Mouse (Mus musculus): ENCODE data around the gene Mbd3l1. TPM values are rescaled to one million over a fixed set of nuclear protein-coding genes. Genes with fewer than 3 reads are reported as not detected.

Mbd3l1 gene
- not detected in 2 replicates for polyA plus RNA-seq (2015; fragmentation: Nextera tagmentation; extraction: Ambion mirVana)

- H3K27ac ChIP-seq (ENCODE audit: low read length), result no peak within 1 kb of the TSS
- no peak within 1 kb of the TSS for H3K4me3 ChIP-seq (replicated peaks; ENCODE audit: low read length)
- H3K4me1 ChIP-seq (replicated peaks; ENCODE audit: control insufficient read depth, insufficient read depth, low read length), result peaks cover 3% of the 10 kb centered on the region; the same call in 1 of the 2 replicates
- no peaks in the 10 kb centered on the region for H3K9me3 ChIP-seq (ENCODE audit: control insufficient read depth, low read length)
- WGBS, result 77% methylated on average over 3 of the region's 3 CpGs
- no peaks in the 10 kb centered on the region for H3K36me3 ChIP-seq (ENCODE audit: control insufficient read depth, insufficient read depth)
- H3K4me2 ChIP-seq (ENCODE audit: low read length), result no peak within 1 kb of the TSS
- H3K9ac ChIP-seq (replicated peaks; ENCODE audit: low read depth, low read length), result no peak within 1 kb of the TSS
- no peak for ATAC-seq
- H3K27me3 ChIP-seq (replicated peaks; ENCODE audit: control insufficient read depth, insufficient read depth, low read length), result no peaks in the 10 kb centered on the region
These were observed at the start of gene Mbd3l1, which contains the start of gene Zfp558 for GRCm38 (mm10) chr9:18478168-18478567. Gene Mbd3l1, plus strand, starts transcription at chr9:18478359. Gene Zfp558, minus strand, starts transcription at chr9:18478268.

- Histone ChIP-seq H3K4me2 (ENCODE audit: low read length) (no peak within 1 kb of the TSS), H3K4me1 (replicated peaks; ENCODE audit: control insufficient read depth, insufficient read depth, low read length) (no peaks in the 10 kb centered on the region; the same call in 1 of the 2 replicates), H3K9ac (replicated peaks; ENCODE audit: low read depth, low read length) (no peak within 1 kb of the TSS), H3K27ac (ENCODE audit: low read length) (no peak within 1 kb of the TSS), H3K27me3 (replicated peaks; ENCODE audit: control insufficient read depth, insufficient read depth, low read length) (no peaks in the 10 kb centered on the region), H3K36me3 (ENCODE audit: control insufficient read depth, insufficient read depth) (no peaks in the 10 kb centered on the region), H3K9me3 (ENCODE audit: control insufficient read depth, low read length) (no peaks in the 10 kb centered on the region), H3K4me3 (replicated peaks; ENCODE audit: low read length) (no peak within 1 kb of the TSS)
- no peak for ATAC-seq
These were observed 47.8 kb upstream of the Mbd3l1 start, which contains the start of gene Mbd3l2 for GRCm38 (mm10) chr9:18430354-18430753. Gene Mbd3l2, plus strand, starts transcription at chr9:18430654.

GRCm38 (mm10) chr9:18431687-18432086 lies 46.5 kb upstream of the Mbd3l1 start:
- Histone ChIP-seq H3K27me3 (replicated peaks; ENCODE audit: control insufficient read depth, insufficient read depth, low read length) (no peaks in the 10 kb centered on the region), H3K4me1 (replicated peaks; ENCODE audit: control insufficient read depth, insufficient read depth, low read length) (no peaks in the 10 kb centered on the region; the same call in 1 of the 2 replicates), H3K27ac (ENCODE audit: low read length) (no peak overlapping the region), H3K4me2 (ENCODE audit: low read length) (no peak overlapping the region), H3K9ac (replicated peaks; ENCODE audit: low read depth, low read length) (no peak overlapping the region), H3K4me3 (replicated peaks; ENCODE audit: low read length) (no peak overlapping the region), H3K36me3 (ENCODE audit: control insufficient read depth, insufficient read depth) (no peaks in the 10 kb centered on the region), H3K9me3 (ENCODE audit: control insufficient read depth, low read length) (no peaks in the 10 kb centered on the region)
- peak; percentile 59; the same call in 1 of the 2 replicates for ATAC-seq
- 59% methylated on average over 10 of the region's 10 CpGs for WGBS

- WGBS, result 75% methylated on average over 4 of the region's 4 CpGs
- no peaks in the 10 kb centered on the region for H3K27me3 ChIP-seq (replicated peaks; ENCODE audit: control insufficient read depth, insufficient read depth, low read length)
- peaks cover 55% of the 10 kb centered on the region for H3K36me3 ChIP-seq (ENCODE audit: control insufficient read depth, insufficient read depth)
- peaks cover 8% of the 10 kb centered on the region for H3K9me3 ChIP-seq (ENCODE audit: control insufficient read depth, low read length)
- no peak overlapping the region for H3K4me2 ChIP-seq (ENCODE audit: low read length)
- H3K4me3 ChIP-seq (replicated peaks; ENCODE audit: low read length), result no peak overlapping the region
- no peaks in the 10 kb centered on the region for H3K4me1 ChIP-seq (replicated peaks; ENCODE audit: control insufficient read depth, insufficient read depth, low read length)
- no peak overlapping the region for H3K27ac ChIP-seq (ENCODE audit: low read length)
- ATAC-seq, result no peak
- H3K9ac ChIP-seq (replicated peaks; ENCODE audit: low read depth, low read length), result no peak overlapping the region
These were observed 21.6 kb upstream of the Mbd3l1 start for GRCm38 (mm10) chr9:18456520-18456919.

- ATAC-seq, result no peak
- Histone ChIP-seq H3K9ac (replicated peaks; ENCODE audit: low read depth, low read length) (no peak overlapping the region), H3K4me2 (ENCODE audit: low read length) (no peak overlapping the region), H3K9me3 (ENCODE audit: control insufficient read depth, low read length) (no peaks in the 10 kb centered on the region; the same call in 1 of the 2 replicates), H3K4me3 (replicated peaks; ENCODE audit: low read length) (no peak overlapping the region), H3K27me3 (replicated peaks; ENCODE audit: control insufficient read depth, insufficient read depth, low read length) (no peaks in the 10 kb centered on the region), H3K4me1 (replicated peaks; ENCODE audit: control insufficient read depth, insufficient read depth, low read length) (peaks cover 3% of the 10 kb centered on the region; the same call in 1 of the 2 replicates), H3K27ac (ENCODE audit: low read length) (no peak overlapping the region), H3K36me3 (ENCODE audit: control insufficient read depth, insufficient read depth) (peaks cover 40% of the 10 kb centered on the region)
- 7% methylated on average over 3 of the region's 3 CpGs for WGBS
These were observed 10.8 kb upstream of the Mbd3l1 start for GRCm38 (mm10) chr9:18467350-18467749.

- H3K4me2 ChIP-seq (ENCODE audit: low read length), result no peak overlapping the region
- H3K9ac ChIP-seq (replicated peaks; ENCODE audit: low read depth, low read length), result no peak overlapping the region
- no peak for ATAC-seq
- peaks cover 3% of the 10 kb centered on the region; the same call in 1 of the 2 replicates for H3K4me1 ChIP-seq (replicated peaks; ENCODE audit: control insufficient read depth, insufficient read depth, low read length)
- 94% methylated on average over 3 of the region's 3 CpGs for WGBS
- no peak overlapping the region for H3K27ac ChIP-seq (ENCODE audit: low read length)
- peaks cover 40% of the 10 kb centered on the region for H3K36me3 ChIP-seq (ENCODE audit: control insufficient read depth, insufficient read depth)
- no peak overlapping the region for H3K4me3 ChIP-seq (replicated peaks; ENCODE audit: low read length)
- no peaks in the 10 kb centered on the region for H3K27me3 ChIP-seq (replicated peaks; ENCODE audit: control insufficient read depth, insufficient read depth, low read length)
- H3K9me3 ChIP-seq (ENCODE audit: control insufficient read depth, low read length), result no peaks in the 10 kb centered on the region; the same call in 1 of the 2 replicates
These were observed 10.2 kb upstream of the Mbd3l1 start for GRCm38 (mm10) chr9:18468005-18468404.

GRCm38 (mm10) chr9:18473324-18474128 lies 4.6 kb upstream of the Mbd3l1 start:
- 4% methylated on average over 39 of the region's 39 CpGs for WGBS
- no peaks in the 10 kb centered on the region for H3K27me3 ChIP-seq (replicated peaks; ENCODE audit: control insufficient read depth, insufficient read depth, low read length)
- peak overlapping the region; percentile 84 for H3K4me2 ChIP-seq (ENCODE audit: low read length)
- peaks cover 3% of the 10 kb centered on the region; the same call in 1 of the 2 replicates for H3K4me1 ChIP-seq (replicated peaks; ENCODE audit: control insufficient read depth, insufficient read depth, low read length)
- H3K36me3 ChIP-seq (ENCODE audit: control insufficient read depth, insufficient read depth), result peaks cover 3% of the 10 kb centered on the region
- no peaks in the 10 kb centered on the region for H3K9me3 ChIP-seq (ENCODE audit: control insufficient read depth, low read length)
- H3K4me3 ChIP-seq (replicated peaks; ENCODE audit: low read length), result peak overlapping the region; percentile 71
- ATAC-seq, result peak; percentile 99
- H3K9ac ChIP-seq (replicated peaks; ENCODE audit: low read depth, low read length), result peak overlapping the region; percentile 77
- H3K27ac ChIP-seq (ENCODE audit: low read length), result peak overlapping the region; percentile 97

- Histone ChIP-seq H3K4me2 (ENCODE audit: low read length) (no peak overlapping the region), H3K9ac (replicated peaks; ENCODE audit: low read depth, low read length) (no peak overlapping the region)
These were observed 29.9 kb downstream of the Mbd3l1 start for GRCm38 (mm10) chr9:18508098-18508497.

More at GRCm38 (mm10) chr9:18508098-18508497, 29.9 kb downstream of the Mbd3l1 start:
- 60% methylated on average over 2 of the region's 2 CpGs for WGBS
- no peak overlapping the region for H3K4me3 ChIP-seq (replicated peaks; ENCODE audit: low read length)
- no peak overlapping the region for H3K27ac ChIP-seq (ENCODE audit: low read length)
- no peaks in the 10 kb centered on the region for H3K4me1 ChIP-seq (replicated peaks; ENCODE audit: control insufficient read depth, insufficient read depth, low read length)
- H3K9me3 ChIP-seq (ENCODE audit: control insufficient read depth, low read length), result no peaks in the 10 kb centered on the region
- no peaks in the 10 kb centered on the region for H3K36me3 ChIP-seq (ENCODE audit: control insufficient read depth, insufficient read depth)
- no peaks in the 10 kb centered on the region for H3K27me3 ChIP-seq (replicated peaks; ENCODE audit: control insufficient read depth, insufficient read depth, low read length)
- 0 out of 2 replicates have a peak, but pooled peaks have one; percentile 45 for ATAC-seq

Data from forebrain, embryonic 16.5 days (tissue).